Mouse (Mus musculus) left cerebral cortex, adult 8-10 months (tissue): Measurements from ENCODE around the gene Pfn3. TPM values are rescaled to one million over a fixed set of nuclear protein-coding genes. Genes with fewer than 3 reads are reported as not detected.
A peak's percentile ranks its signal among the peaks of the same experiment; 100 is the strongest.

Source experiments
- DNase-seq, 2 experiments: peaks; one replicate each; pipeline ENCODE4 v3.0.0; 2022; ENCODE audit warnings: low spot score in 2 of 2
- microRNA-seq, 2 experiments: library from miRNA; unstranded; fragments of <30 nt; microRNA quantifications; one replicate each; pipeline ENCODE4 v1.2.0; 2022
- total RNA-seq, 4 experiments: library from RNA; stranded (reverse); gene quantifications; 2 replicates each; pipeline ENCODE4 v1.2.4; 2022

Pfn3 gene
- total RNA-seq, 4 experiments from 2014 or later, result not detected

DNA sequence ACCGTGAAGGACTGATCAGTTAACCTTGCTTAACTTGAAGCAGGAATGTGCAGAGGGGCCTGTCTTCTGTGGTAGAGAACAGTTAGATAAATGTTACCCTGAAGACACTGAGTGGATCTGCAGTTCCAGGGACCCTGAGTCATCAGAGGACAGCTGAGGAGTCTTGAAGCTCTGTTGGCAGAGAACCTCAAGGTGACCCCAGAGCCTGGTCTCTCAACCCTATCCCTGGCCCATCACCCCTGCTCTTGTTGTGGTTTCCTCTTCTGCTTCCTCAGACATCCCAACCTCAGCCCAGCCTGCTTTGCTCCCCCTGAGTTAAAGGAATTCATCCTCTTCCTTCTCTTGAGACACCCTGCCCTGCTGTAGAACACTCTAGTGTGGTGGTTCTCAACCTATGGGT, 16.9 kb downstream of the Pfn3 start, which contains the start of gene Slc34a1:
TSS of gene Slc34a1 (plus strand) at position 100 of the 400 bp plus-strand sequence.
- no peak for DNase-seq

DNA sequence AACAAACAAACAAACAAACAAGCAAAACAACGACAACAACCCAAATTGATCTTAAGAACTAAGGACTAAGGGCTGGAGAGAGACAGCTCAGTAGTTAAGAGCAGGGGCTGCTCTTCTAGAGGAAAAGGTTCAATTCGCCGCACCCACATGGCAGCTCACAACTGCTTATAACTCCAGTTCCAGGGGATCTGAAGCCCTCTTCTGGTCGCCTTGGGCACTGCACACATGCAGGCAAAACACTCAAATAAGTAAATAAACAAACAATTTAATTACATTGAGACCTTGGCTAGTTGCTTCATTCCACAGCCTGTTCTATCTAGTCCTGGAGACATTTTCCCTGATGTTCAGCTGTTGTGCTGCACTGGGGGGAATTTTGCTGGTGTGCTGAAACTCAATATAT, 22.1 kb downstream of the Pfn3 start:
- DNase-seq, result no peak

DNA sequence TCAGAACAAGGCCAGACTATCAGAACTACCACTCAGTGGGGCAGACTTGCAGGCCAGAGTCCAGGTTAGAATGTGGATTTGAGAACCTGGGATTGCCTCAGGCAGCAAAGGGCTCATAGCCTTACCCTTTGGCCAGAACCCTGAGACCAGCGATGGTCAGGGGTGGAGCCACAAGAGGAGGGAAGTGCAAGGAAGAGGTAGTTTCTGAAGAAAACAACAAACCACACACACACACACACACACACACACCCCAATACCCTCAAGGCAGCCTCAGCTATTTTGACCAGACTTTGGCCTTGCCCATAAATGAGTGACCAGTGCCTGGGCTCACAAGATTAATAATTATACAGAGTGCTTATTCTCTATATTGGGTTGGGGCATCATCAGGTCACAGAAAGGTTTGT, 23.4 kb downstream of the Pfn3 start:
- no peak for DNase-seq

DNA sequence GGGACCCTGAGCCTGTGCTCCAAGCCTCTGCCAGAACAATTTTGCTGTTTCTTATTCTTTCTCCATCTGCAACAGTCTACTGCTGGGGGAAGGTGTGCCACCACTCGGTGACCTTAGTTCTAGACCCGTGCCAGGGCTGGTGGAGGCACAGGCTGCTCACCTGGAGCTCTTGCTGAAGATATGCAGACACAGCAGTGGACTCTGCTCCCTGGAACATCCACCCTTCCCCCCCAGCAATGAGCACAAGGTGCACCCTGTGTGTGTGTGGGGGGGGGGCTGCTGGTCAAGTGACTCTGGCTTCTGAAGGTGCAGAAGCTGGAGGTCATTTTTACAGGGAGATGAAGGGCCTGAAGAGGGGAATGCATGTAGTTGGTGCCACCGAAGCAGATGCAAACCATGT, 24.4 kb downstream of the Pfn3 start:
- DNase-seq, result no peak

DNA sequence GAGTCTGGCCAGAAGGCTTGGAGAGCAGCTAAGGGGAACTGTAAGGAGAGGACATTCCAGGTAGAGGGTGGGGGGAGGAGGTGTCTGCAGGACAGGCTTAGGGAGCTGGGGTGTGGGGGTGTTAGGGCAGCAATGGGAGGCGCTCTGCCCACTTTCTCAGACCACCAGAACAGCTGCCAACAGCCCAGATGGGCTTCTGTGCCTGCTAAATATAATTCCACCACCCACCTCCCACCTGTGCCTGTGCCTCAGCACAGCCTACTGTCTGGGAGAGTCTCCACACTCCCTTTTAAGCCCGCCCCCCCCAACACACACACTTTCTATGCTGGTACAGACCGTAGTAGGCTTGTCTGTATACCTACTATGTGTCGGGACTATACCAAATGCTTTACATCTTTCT, 33.2 kb downstream of the Pfn3 start:
- DNase-seq, result peak in 1 of 2 experiments; percentile 93

DNA sequence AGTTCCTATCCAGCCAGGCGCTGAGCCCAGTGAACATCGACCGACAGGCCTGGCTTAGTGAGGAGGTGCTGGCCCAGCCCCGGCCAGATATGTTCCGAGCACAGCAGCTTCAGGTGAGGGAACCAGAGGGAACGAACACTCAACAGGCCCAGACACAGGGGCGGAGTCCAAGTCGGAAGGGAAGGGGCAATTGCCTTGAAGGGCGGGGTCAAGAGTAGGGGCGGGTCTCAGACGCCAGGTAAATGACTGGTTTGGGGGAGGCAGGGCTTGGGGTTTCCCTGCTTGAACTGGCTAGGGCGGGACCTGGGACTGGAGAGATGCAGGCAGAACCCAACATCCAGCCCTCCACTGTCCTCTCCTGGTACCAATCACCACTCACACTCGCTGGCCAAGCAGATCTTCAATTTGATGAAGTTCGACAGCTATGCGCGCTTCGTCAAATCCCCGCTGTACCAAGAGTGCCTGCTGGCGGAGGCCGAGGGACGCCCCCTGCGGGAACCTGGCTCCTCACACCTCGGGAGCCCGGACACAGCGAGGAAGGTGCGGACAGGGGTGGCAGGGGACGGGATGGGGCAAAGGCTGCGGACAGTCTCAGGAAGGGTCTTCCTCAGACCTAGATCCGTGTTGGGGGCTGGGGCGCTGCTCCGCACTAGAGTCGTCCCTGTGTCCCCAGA, 36.0 kb downstream of the Pfn3 start:
- no peak for DNase-seq

DNA sequence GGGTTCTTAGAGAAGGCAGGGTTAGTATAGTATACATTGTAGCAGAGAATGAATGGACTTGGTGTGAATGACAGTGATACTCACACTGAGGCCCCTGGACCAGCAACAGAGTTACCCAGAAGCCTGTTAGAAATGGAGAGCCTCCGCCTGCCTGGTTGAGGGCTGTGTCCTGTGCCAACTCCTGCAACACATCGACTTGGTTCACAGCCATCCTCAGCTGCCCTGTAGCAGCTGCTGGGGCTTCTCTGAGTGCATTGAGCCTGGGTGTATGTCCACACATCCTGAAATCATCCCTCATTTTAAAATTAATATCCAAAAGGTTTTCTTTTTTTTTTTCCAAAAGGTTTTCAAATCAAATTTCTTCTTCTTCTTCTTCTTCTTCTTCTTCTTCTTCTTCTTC, 39.2 kb downstream of the Pfn3 start:
- no peak for DNase-seq

DNA sequence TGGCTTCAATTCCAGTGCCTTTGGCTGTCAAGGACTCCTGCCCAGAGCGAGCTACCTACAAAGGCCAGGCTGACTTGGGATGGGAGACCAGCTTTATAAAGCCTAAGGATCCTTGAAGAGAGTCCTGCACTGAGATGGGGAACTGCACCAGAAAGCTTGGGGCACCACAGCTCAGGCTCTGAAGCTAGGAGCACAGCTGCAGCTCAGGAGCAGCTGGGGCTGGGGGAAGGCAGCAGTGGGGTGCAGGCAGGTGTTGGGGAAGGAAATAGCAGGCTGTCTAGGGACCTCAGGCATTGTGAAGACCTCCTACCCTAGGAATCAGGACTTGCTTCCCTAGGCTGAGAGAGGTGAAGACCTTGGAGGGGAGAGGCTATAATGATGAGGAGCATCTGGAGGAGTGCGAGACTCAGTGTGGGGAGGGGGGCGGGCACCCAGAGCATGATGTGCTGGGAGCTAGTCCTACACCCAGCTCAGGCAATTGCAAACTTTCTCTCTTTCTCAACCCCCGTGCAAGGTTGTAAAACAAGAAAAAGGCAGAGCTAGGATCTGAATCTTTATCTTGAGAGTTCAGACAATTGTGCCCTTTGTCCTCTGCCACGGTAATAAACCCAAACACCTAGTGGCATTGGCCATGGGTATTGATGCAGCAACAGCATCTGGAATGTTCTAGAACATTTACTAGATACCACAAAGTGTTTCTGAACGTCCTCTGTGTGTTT, 40.7 kb downstream of the Pfn3 start:
- DNase-seq, result no peak

DNA sequence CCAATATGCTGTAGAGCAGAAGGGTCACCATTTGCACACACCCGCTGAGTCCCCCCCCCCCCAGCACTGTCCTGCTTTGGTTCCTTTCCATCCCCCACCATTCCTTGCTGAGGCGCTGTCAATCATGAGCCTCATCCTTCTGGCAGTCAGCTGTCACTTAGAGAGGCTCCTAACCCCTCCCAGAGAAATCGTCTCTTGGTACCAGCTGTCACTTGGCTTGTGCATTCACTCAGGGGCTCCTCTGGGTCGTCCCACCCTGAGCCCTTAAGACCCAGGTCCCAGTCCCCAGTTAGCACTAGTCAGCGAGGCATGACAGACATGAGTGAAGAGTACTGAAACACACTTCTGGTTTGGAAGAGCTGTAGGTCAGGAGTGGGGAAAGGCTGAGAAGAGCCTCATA, 43.3 kb downstream of the Pfn3 start:
- DNase-seq, result no peak

DNA sequence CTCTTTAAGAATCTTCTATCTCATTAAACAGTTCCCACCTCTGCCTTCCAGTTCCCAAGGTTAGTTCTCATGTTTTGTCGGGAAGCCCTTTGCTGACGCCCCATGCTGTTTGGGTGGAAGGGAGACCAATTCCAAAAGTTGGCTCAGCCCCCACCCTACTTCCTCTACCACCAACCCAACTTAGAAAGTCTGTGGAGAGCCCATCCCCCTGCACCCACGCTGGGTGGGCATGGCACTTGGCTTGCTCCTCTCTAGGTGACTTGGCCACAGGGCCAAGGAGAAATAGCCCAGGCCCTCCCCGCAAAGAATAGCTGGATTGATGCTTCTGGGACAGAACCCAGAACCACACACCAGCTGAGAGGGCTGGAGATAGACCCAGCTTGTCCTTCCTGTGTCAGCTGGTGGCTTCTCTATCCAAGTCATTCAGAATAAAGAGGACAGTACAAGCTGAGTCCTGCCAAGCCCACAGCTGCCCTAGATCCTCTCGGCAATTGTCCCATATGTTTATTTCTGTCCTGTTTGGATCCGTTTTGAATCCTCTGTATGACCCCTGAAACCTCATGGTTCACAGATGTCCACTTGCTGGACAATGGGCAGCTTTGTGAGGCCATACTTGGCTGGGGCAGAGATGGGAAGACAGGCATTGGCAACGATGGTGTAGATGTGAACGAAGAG, 43.9 kb downstream of the Pfn3 start:
- DNase-seq, result peak in 1 of 2 experiments; percentile 68

DNA sequence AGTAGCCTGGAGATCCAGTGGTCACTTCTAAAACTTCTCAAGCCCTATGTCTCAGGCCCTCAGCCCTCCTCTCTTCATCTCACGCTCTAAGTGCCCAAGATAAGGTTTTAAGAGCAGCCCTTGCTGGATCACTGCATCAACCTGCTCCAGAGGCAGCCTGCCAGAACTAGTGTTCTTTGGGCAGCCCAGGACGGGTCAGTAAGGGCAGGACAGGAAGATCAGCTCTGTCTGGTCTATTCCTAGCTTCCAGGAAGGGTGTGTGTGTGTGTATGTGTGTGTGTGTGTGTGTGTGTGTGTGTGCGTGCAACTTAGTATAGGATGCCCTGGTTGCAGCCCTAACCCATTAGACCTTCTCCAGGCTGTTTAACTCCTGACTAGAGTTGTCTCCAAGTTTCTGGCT, 44.8 kb downstream of the Pfn3 start:
- DNase-seq, result no peak

DNA sequence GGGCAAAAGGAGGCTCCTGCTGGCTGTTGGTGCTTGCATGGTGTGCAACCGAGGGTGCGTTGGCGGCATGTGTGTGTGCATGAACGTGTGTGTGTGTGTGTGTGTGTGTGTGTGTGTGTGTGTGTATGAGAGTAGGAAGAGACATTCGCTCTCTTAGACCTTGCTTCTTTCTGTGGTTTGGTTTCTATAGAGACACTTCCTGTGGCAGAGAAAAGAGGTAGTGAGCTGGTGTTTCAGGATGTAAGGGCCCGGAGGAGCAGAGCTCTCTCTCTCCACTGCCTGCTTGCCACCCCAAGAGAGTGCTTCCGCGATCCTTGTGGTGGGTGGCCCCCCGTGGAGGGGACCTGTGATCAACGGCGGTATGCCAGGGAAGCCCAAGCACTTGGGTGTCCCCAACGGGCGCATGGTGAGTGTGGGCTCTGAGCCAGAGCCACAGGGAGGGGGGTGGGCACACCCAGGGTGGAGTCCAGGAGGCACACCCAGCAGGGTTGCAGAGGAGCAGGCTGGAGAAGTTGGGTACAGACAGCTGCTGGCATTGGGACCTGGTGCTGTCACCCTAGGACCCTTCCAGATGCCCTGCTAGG, 45.4 kb downstream of the Pfn3 start, which contains the start of gene Rgs14:
TSS of gene Rgs14 (plus strand) at position 202 of the 584 bp plus-strand sequence.
- DNase-seq, result peak; percentile 26 to 65

DNA sequence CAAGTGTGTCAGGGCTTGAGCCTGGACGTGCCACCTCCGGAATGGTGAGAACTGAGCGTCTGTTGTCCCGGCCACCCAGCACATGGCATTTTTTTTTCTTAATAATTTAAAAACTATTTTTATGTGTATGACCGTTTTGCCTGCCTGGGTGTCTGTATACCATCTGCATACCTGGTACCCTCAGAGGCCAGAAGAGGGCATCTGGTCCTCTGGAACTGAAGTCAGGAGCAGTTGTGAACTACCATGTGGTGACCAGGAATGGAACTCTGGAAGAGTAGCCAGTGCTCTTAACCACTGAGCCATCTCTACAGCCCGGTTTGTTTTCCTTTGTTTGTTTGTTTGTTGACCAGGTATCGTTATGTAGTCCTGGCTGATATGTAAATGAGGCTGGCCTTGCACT, 46.6 kb downstream of the Pfn3 start:
- DNase-seq, result no peak

Small RNA genes lying within 50 kb of the gene (microRNA-seq; reads per million reads assigned to microRNA genes)
- 3.3 to 3.6 reads per million in 2 experiments for gene Mir6943

Other genes starting within 250 kb of the Pfn3 start
- 100 to 1,000 TPM; 108 to 137 (median 123) TPM for gene Nsd1, start 205.4 kb downstream of the Pfn3 start, total RNA-seq
- 100 to 1,000 TPM; 163 to 176 (median 166) TPM for gene Prelid1, start 94.7 kb downstream of the Pfn3 start, total RNA-seq
- gene Rab24, start 93.3 kb downstream of the Pfn3 start, total RNA-seq, result 10 to 100 TPM; 74.1 to 86.1 (median 81.0) TPM
- 1 to 10 TPM in 2 of 4 experiments, under 1 TPM in 2; 0.65 to 1.6 (median 0.97) TPM for gene Mxd3, start 85.4 kb downstream of the Pfn3 start, total RNA-seq
- gene Lman2, start 52.4 kb downstream of the Pfn3 start, total RNA-seq, result 10 to 100 TPM; 47.2 to 56.7 (median 49.1) TPM
- 10 to 100 TPM; 54.2 to 59.0 (median 55.0) TPM for gene Rgs14, start 45.5 kb downstream of the Pfn3 start, total RNA-seq
- under 1 TPM in 2 of 4 experiments, not detected in 2; 0.16 to 0.17 TPM for gene Slc34a1, start 17.0 kb downstream of the Pfn3 start, total RNA-seq
- gene F12, start 11.6 kb upstream of the Pfn3 start, total RNA-seq, result under 1 TPM; 0.39 to 0.98 (median 0.75) TPM
- gene Grk6, start 29.8 kb upstream of the Pfn3 start, total RNA-seq, result 10 to 100 TPM; 60.0 to 65.3 (median 61.9) TPM
- 10 to 100 TPM; 50.8 to 62.7 (median 59.7) TPM for gene Prr7, start 49.0 kb upstream of the Pfn3 start, total RNA-seq
- gene Dbn1, start 72.9 kb upstream of the Pfn3 start, total RNA-seq, result 100 to 1,000 TPM; 216 to 253 (median 234) TPM
- 10 to 100 TPM; 78.3 to 93.8 (median 85.9) TPM for gene Pdlim7, start 98.4 kb upstream of the Pfn3 start, total RNA-seq
- gene Dok3, start 114.1 kb upstream of the Pfn3 start, total RNA-seq, result 1 to 10 TPM; 3.7 to 6.3 (median 5.2) TPM
- gene Ddx41, start 121.4 kb upstream of the Pfn3 start, total RNA-seq, result 10 to 100 TPM; 44.5 to 55.2 (median 48.2) TPM
- gene Fam193b, start 155.9 kb upstream of the Pfn3 start, total RNA-seq, result 10 to 100 TPM; 73.2 to 80.1 (median 73.8) TPM
- 100 to 1,000 TPM; 125 to 136 (median 132) TPM for gene Tmed9, start 158.5 kb upstream of the Pfn3 start, total RNA-seq
- gene B4galt7, start 184.7 kb upstream of the Pfn3 start, total RNA-seq, result 10 to 100 TPM; 24.5 to 26.2 (median 25.5) TPM
- gene Caml, start 207.8 kb upstream of the Pfn3 start, total RNA-seq, result 10 to 100 TPM; 37.7 to 49.5 (median 43.4) TPM
- 10 to 100 TPM; 39.6 to 48.5 (median 45.3) TPM for gene Ddx46, start 219.8 kb upstream of the Pfn3 start, total RNA-seq